Mouse (Mus musculus): ENCODE results near the gene Met. TPM values are rescaled to one million over a fixed set of nuclear protein-coding genes. Genes with fewer than 3 reads are reported as not detected.
A peak's percentile ranks its signal among the peaks of the same experiment; 100 is the strongest.

Gene Met
- total RNA-seq, 2 experiments from 2014 or later = 49.0 to 59.1 TPM

GRCm38 (mm10) chr6:17546341-17546740, 82.7 kb downstream of the Met start:
- no peak for ATAC-seq (ENCODE audit: poor library complexity, severe bottlenecking)

- ATAC-seq (ENCODE audit: poor library complexity, severe bottlenecking) = no peak
These were observed 83.2 kb downstream of the Met start for GRCm38 (mm10) chr6:17546825-17547224.

- no peak for ATAC-seq (ENCODE audit: poor library complexity, severe bottlenecking)
These were observed 85.2 kb downstream of the Met start for GRCm38 (mm10) chr6:17548786-17549185.

GRCm38 (mm10) chr6:17549645-17550044, 86.0 kb downstream of the Met start:
- no peak for ATAC-seq (ENCODE audit: poor library complexity, severe bottlenecking)

GRCm38 (mm10) chr6:17554263-17554662, 90.7 kb downstream of the Met start:
- no peak for ATAC-seq (ENCODE audit: poor library complexity, severe bottlenecking)

- no peak for ATAC-seq (ENCODE audit: poor library complexity, severe bottlenecking)
These were observed 91.2 kb downstream of the Met start for GRCm38 (mm10) chr6:17554757-17555156.

GRCm38 (mm10) chr6:17555719-17556118, 92.1 kb downstream of the Met start:
- no peak for ATAC-seq (ENCODE audit: poor library complexity, severe bottlenecking)

- ATAC-seq (ENCODE audit: poor library complexity, severe bottlenecking) = no peak
These were observed 96.1 kb downstream of the Met start for GRCm38 (mm10) chr6:17559657-17560056.

GRCm38 (mm10) chr6:17561347-17561746, 97.7 kb downstream of the Met start:
- no peak for ATAC-seq (ENCODE audit: poor library complexity, severe bottlenecking)

GRCm38 (mm10) chr6:17561886-17562285, 98.3 kb downstream of the Met start:
- no peak for ATAC-seq (ENCODE audit: poor library complexity, severe bottlenecking)

GRCm38 (mm10) chr6:17562472-17563088, 99.0 kb downstream of the Met start:
- no peak for ATAC-seq (ENCODE audit: poor library complexity, severe bottlenecking)

- ATAC-seq (ENCODE audit: poor library complexity, severe bottlenecking) = no peak
These were observed 105.2 kb downstream of the Met start for GRCm38 (mm10) chr6:17568702-17569352.

- no peak for ATAC-seq (ENCODE audit: poor library complexity, severe bottlenecking)
These were observed 109.6 kb downstream of the Met start for GRCm38 (mm10) chr6:17573227-17573626.

- ATAC-seq (ENCODE audit: poor library complexity, severe bottlenecking) = no peak
These were observed 110.1 kb downstream of the Met start for GRCm38 (mm10) chr6:17573732-17574131.

- no peak for ATAC-seq (ENCODE audit: poor library complexity, severe bottlenecking)
These were observed 114.6 kb downstream of the Met start for GRCm38 (mm10) chr6:17578092-17578760.

- ATAC-seq (ENCODE audit: poor library complexity, severe bottlenecking) = no peak
These were observed 116.7 kb downstream of the Met start for GRCm38 (mm10) chr6:17580349-17580748.

- peak; percentile 77 for ATAC-seq (ENCODE audit: poor library complexity, severe bottlenecking)
These were observed 120.4 kb downstream of the Met start for GRCm38 (mm10) chr6:17583982-17584381.

GRCm38 (mm10) chr6:17589049-17589952, 125.7 kb downstream of the Met start:
- peak; percentile 99 for ATAC-seq (ENCODE audit: poor library complexity, severe bottlenecking)

GRCm38 (mm10) chr6:17589953-17590627, 126.5 kb downstream of the Met start:
- ATAC-seq (ENCODE audit: poor library complexity, severe bottlenecking) = peak; percentile 33; the same call in 1 of the 2 replicates

GRCm38 (mm10) chr6:17593971-17594370, 130.4 kb downstream of the Met start:
- no peak for ATAC-seq (ENCODE audit: poor library complexity, severe bottlenecking)

Measured in megakaryocyte, adult 5-6 weeks (primary cell).